Mouse (Mus musculus): Measurements from ENCODE around the gene Trip13. TPM values are rescaled to one million over a fixed set of nuclear protein-coding genes. Genes with fewer than 3 reads are reported as not detected.

Trip13 gene
- polyA plus RNA-seq, 3 experiments from 2014 or later: 2.5 to 17.3 (median 4.5) TPM

GRCm38 (mm10) chr13:73886601-73887000 is 51.0 kb downstream of the Trip13 start:
- ATAC-seq: no peak

GRCm38 (mm10) chr13:73886066-73886465 is 51.5 kb downstream of the Trip13 start:
- no peak for ATAC-seq

GRCm38 (mm10) chr13:73885656-73886055 is 51.9 kb downstream of the Trip13 start:
- no peak for ATAC-seq

- no peak for ATAC-seq
Measured at GRCm38 (mm10) chr13:73881347-73881746, 56.2 kb downstream of the Trip13 start.

- ATAC-seq: no peak
Measured at GRCm38 (mm10) chr13:73879824-73880223, 57.8 kb downstream of the Trip13 start.

- no peak for ATAC-seq
Measured at GRCm38 (mm10) chr13:73872159-73872558, 65.4 kb downstream of the Trip13 start.

Other genes with a start within 250 kb of the Trip13 start
- gene Slc6a19, start 232.9 kb downstream of the Trip13 start, polyA plus RNA-seq (2017; shearing (Covaris generic)): not detected
- 10 to 100 TPM; 17.3 to 41.0 (median 40.8) TPM for gene Slc12a7, start 204.7 kb downstream of the Trip13 start, polyA plus RNA-seq (2017; shearing (Covaris generic))
- gene Nkd2, start 90.2 kb downstream of the Trip13 start, polyA plus RNA-seq (2017; shearing (Covaris generic)): under 1 TPM in 2 of 3 experiments, not detected in 1; 0.19 to 0.44 TPM
- gene Brd9, start within 50 bp of the Trip13 start, polyA plus RNA-seq (2017; shearing (Covaris generic)): 10 to 100 TPM; 62.6 to 78.6 (median 69.0) TPM
- not detected for gene Zdhhc11, start 26.1 kb upstream of the Trip13 start, polyA plus RNA-seq (2017; shearing (Covaris generic))
- under 1 TPM; 0.36 to 0.51 (median 0.41) TPM for gene Tppp, start 71.6 kb upstream of the Trip13 start, polyA plus RNA-seq (2017; shearing (Covaris generic))
- 10 to 100 TPM in 1 of 3 experiments, 1 to 10 TPM in 2; 3.9 to 17.1 (median 8.5) TPM for gene Cep72, start 124.5 kb upstream of the Trip13 start, polyA plus RNA-seq (2017; shearing (Covaris generic))
- gene Slc9a3, start 183.7 kb upstream of the Trip13 start, polyA plus RNA-seq (2017; shearing (Covaris generic)): under 1 TPM in 1 of 3 experiments, not detected in 2; 0.17 TPM

Data from inflammation-experienced regulatory T-cells, adult 6 months (primary cell).